Mouse (Mus musculus) fat pad, adult 2 months (tissue): ENCODE data around the gene Rbpj.

Source experiments
- DNase-seq: peaks from one replicate; pipeline ENCODE4 v3.0.0-alpha.2; 2011; ENCODE audit warnings: low read depth, low spot score; ENCODE audit errors: extremely low read depth

Gene Rbpj

DNA sequence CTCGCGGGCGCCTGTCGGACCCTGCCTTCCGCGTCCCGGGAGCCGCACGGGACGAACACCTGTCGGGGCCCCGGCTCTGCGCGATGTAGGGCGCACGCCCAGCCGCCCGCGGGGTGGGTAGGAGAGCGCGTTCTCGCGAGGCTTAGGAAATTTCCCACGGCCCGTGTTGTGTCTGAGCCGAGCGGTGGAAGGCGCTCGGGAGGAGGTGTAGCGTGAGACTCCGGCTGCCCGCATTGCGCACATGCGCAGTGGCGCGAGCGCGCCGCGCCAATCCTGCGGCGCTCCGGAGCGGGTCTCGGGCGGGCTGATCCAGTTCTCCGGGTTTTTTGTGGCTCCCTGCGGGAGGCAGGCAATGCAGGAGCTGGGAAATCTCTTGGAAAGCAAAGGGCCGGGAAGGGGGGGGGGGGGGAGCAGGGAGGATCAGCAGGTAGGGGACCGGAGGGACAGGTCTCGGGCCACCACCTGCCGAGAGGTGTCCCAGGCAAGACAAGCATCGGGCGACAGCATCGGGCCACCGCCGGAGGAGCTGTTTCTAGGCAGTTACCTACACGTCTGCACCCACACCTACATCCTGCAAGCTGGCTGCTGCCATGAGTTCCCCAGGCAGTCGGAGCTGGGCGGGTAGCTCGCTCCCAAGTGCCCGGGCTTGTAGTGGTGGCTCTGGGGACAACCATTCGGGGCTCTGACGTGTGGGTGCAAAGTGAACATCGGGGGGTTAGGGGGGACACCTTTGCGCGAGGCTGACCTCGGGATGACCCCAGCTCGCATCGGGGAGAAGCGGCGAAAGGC lies 123.4 kb downstream of the Rbpj start:
- DNase-seq, result peak; percentile 52

DNA sequence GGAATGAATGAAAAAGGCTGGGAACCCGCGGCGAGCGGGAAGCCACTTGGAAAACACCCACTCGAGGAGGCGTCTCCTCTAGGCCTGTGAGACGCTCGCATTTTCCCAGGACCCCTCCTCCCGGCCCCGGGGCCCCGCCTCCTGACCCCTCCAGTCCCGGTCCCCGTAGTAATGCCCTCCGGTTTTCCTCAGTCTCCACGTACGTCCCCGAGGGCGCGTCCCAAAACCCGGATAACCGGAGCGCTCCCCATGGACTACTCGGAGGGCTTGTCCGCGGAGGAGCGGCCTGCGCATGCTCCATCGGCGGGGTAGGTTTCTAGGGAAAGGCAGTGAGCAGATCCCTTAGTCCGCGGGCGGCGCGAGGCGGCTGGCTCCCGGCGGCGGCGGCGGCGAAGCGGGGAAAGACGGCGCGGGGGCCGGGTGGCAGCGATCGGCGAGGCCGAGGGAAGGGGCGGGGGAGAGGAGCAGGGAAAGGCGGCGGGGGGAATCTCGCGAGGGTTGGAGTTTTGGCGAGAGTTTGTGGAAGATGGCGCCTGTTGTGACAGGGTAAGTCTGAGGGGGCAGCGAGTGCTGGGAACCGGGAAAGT lies 124.3 kb downstream of the Rbpj start:
- peak; percentile 65 for DNase-seq

- DNase-seq, result no peak
These were observed 125.1 kb downstream of the Rbpj start for GRCm38 (mm10) chr5:53590875-53591682.

- DNase-seq, result no peak
These were observed 125.7 kb downstream of the Rbpj start for GRCm38 (mm10) chr5:53591683-53592050.

- no peak for DNase-seq
These were observed 127.2 kb downstream of the Rbpj start for GRCm38 (mm10) chr5:53593080-53593688.

- no peak for DNase-seq
These were observed 128.3 kb downstream of the Rbpj start for GRCm38 (mm10) chr5:53594274-53594673.

DNA sequence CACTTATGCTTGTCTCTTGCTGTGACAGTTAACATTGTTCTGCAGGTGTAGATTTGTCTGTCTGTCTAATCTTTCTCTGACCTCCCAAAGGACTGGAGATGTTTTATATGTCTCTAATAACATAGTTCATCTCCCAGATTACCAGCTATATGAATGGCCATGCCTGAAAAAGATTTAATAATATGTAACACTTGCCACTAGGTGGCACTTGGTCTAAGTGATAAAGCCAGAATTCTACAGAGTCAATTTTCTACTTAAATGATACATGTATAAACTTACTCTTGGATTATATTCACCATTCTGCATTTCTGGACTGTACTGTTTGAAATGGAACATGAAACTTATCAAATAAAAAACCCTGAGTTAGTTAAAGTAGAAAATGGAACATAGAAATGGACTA lies 132.6 kb downstream of the Rbpj start:
- no peak for DNase-seq

GRCm38 (mm10) chr5:53599116-53599515 lies 133.2 kb downstream of the Rbpj start:
- DNase-seq, result no peak

GRCm38 (mm10) chr5:53602194-53602593 lies 136.2 kb downstream of the Rbpj start:
- DNase-seq, result no peak

- DNase-seq, result no peak
These were observed 139.5 kb downstream of the Rbpj start for GRCm38 (mm10) chr5:53605450-53605849.

DNA sequence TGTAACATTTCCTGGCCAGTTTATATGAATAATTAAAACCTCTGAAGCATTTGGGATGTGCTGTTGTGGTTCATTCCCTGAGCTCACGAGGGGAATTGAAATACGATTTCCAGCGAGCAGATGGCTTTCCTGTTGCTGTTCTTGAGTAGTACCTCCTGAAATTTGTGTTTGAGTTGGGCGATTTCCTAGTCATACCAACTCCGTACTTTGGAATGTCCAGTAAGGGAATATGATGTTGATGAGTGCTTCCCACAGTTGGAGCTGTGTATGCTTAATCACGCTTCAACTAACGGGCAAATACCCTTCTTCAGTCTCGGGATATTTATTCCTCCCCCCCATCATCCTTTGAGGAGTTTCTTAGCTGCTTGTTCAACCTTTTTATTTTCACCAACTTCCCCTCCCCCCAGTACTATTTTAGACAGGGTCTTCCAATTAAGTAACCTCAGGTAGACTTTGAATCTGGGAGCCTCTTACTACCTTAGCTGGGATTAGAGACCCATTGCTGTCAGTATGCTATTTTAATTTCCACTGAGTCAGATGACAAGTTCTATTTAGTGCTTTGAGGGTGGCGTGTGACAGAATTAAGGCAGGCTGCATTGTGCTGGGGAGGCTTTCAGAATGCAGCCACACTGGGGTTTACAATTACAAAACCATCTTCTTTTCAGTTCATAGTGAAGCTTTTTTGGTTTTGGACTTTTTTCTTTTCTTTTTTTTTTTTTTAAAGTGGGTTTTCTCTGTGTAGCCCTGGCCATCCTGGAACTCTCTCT lies 141.5 kb downstream of the Rbpj start:
- no peak for DNase-seq

- DNase-seq, result no peak
These were observed 152.9 kb downstream of the Rbpj start for GRCm38 (mm10) chr5:53618844-53619243.

GRCm38 (mm10) chr5:53632026-53632425 lies 166.1 kb downstream of the Rbpj start:
- no peak for DNase-seq

DNA sequence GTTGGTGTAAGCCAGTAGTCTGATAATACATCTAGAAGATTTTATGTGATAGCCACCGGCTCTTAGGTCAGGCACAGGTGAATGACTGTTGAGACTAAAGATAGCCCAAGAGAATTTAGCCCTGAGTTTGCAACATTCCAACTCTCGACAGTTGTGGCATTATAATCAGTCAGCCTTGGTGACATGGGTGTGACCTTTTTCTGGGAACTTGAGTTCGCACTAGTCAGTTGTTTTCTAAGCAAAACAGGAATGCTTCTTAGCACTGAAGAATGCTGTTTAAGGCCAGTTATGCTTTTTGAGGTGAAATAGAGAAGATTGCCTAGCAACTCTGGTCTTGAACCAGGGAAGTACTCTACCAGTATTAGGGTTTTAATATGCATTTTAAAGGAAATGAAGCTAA lies 170.8 kb downstream of the Rbpj start:
- DNase-seq, result no peak

GRCm38 (mm10) chr5:53637206-53637605 lies 171.3 kb downstream of the Rbpj start:
- no peak for DNase-seq

DNA sequence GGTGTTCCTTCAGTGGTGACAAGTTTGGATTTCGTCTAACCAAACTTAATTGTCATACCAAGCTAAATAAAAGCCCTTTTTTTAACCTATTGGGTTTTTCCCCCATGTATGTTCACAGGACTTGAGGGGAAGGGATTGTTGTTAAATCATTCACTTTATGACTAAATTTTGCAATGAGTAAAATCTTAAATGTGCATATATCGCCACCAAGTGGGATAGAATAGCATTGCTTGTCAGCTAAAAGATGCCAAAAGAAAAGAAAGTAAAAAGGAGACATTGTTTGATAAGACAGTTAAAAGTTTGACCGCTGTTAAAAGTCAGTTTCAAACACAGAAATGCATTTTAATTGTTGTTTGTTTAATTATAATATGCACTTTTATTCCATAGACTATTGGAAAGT lies 172.7 kb downstream of the Rbpj start:
- no peak for DNase-seq

- no peak for DNase-seq
These were observed 180.7 kb downstream of the Rbpj start for GRCm38 (mm10) chr5:53646669-53647068.

GRCm38 (mm10) chr5:53647358-53647757 lies 181.4 kb downstream of the Rbpj start:
- DNase-seq, result no peak

- no peak for DNase-seq
These were observed 190.6 kb downstream of the Rbpj start for GRCm38 (mm10) chr5:53656596-53656995.

- DNase-seq, result no peak
These were observed 192.0 kb downstream of the Rbpj start for GRCm38 (mm10) chr5:53657925-53658324.

- no peak for DNase-seq
These were observed 195.6 kb downstream of the Rbpj start for GRCm38 (mm10) chr5:53661508-53661907.
